In genomic region chr7:143007599-143008369, GRCm38 (mm10) we compare ENCODE assay signal across 8 mouse cellular contexts. TPM values are rescaled to one million over a fixed set of nuclear protein-coding genes. Genes with fewer than 3 reads are reported as not detected.
DNase-seq lines count a peak whose midpoint lies in the region; ATAC-seq lines count a peak whose summit lies in the region.

No protein-coding gene starts in this region.

- H3K9me3 ChIP-seq in forebrain, embryonic 11.5 days (ENCODE audit: control insufficient read depth, low read length), result no peaks in the 10 kb centered on the region
- no peaks in the 10 kb centered on the region for H3K9me3 ChIP-seq in heart, embryonic 16.5 days (replicated peaks; ENCODE audit: control insufficient read depth, low read length)
- no peaks in the 10 kb centered on the region for H3K9me3 ChIP-seq in liver, embryonic 15.5 days (replicated peaks)
- H3K9me3 ChIP-seq in neural tube, embryonic 12.5 days, result no peaks in the 10 kb centered on the region

- ATAC-seq in forebrain, embryonic 11.5 days (replicated peaks; ENCODE audit: low FRiP score), result peak; percentile 82
- ATAC-seq in heart, embryonic 16.5 days (replicated peaks; ENCODE audit: extremely low read depth, insufficient read depth, low FRiP score), result peak; percentile 75
- peak; percentile 41 for ATAC-seq in liver, embryonic 15.5 days (ENCODE audit: insufficient read depth)
- peak; percentile 72 for ATAC-seq in neural tube, embryonic 12.5 days (ENCODE audit: low FRiP score, low read depth)

- H3K27me3 ChIP-seq in forebrain, embryonic 11.5 days (ENCODE audit: control insufficient read depth, insufficient read depth, low read length), result no peaks in the 10 kb centered on the region
- no peaks in the 10 kb centered on the region for H3K27me3 ChIP-seq in heart, embryonic 16.5 days (ENCODE audit: control insufficient read depth, insufficient read depth, low read length)
- no peaks in the 10 kb centered on the region for H3K27me3 ChIP-seq in liver, embryonic 15.5 days
- no peaks in the 10 kb centered on the region for H3K27me3 ChIP-seq in neural tube, embryonic 12.5 days (replicated peaks)

- peak overlapping the region; percentile 0; the same call in 1 of the 2 replicates for H3K4me2 ChIP-seq in forebrain, embryonic 11.5 days (ENCODE audit: low read depth, low read length, severe bottlenecking)
- peak overlapping the region; percentile 6; the same call in 1 of the 2 replicates for H3K4me2 ChIP-seq in heart, embryonic 16.5 days (ENCODE audit: low read depth, low read length)
- peak overlapping the region; percentile 82 for H3K4me2 ChIP-seq in liver, embryonic 15.5 days
- no peak overlapping the region; the same call in 1 of the 2 replicates for H3K4me2 ChIP-seq in neural tube, embryonic 12.5 days (replicated peaks)

- peak; percentile 88 to 93 for DNase-seq in CD8-positive naive resting alpha-beta T cell, adult 2 months (ENCODE audit: low read depth in 2 of 2, low spot score in 2 of 2)
- peak; percentile 92 for DNase-seq in c-Kit-positive CD71-negative TER-119-negative erythroid progenitor cells, embryonic 14.5 days (ENCODE audit: low read depth)
- DNase-seq in forebrain, embryonic 11.5 days (ENCODE audit: low spot score), result peak; percentile 92
- DNase-seq in kidney, postnatal 36 days, result peak; percentile 94 to 98
- DNase-seq in telencephalon, adult 2 months (ENCODE audit: low read depth, low spot score), result peak; percentile 58

- H3K36me3 ChIP-seq in forebrain, embryonic 11.5 days (ENCODE audit: control insufficient read depth, insufficient read depth, low read length), result no peaks in the 10 kb centered on the region
- no peaks in the 10 kb centered on the region for H3K36me3 ChIP-seq in heart, embryonic 16.5 days (ENCODE audit: control insufficient read depth, insufficient read depth)
- peaks cover 38% of the 10 kb centered on the region for H3K36me3 ChIP-seq in liver, embryonic 15.5 days (replicated peaks)
- H3K36me3 ChIP-seq in neural tube, embryonic 12.5 days, result no peaks in the 10 kb centered on the region

- peak overlapping the region; percentile 12; the same call in 1 of the 2 replicates for H3K9ac ChIP-seq in forebrain, embryonic 11.5 days (ENCODE audit: low read length)
- peak overlapping the region; percentile 50 for H3K9ac ChIP-seq in heart, embryonic 16.5 days (ENCODE audit: low read length)
- H3K9ac ChIP-seq in liver, embryonic 15.5 days, result peak overlapping the region; percentile 89
- H3K9ac ChIP-seq in neural tube, embryonic 12.5 days, result no peak overlapping the region

- H3K27ac ChIP-seq in forebrain, embryonic 11.5 days (ENCODE audit: low read depth, low read length), result no peak overlapping the region
- H3K27ac ChIP-seq in heart, embryonic 16.5 days (ENCODE audit: low read length), result peak overlapping the region; percentile 88
- H3K27ac ChIP-seq in liver, embryonic 15.5 days (replicated peaks), result peak overlapping the region; percentile 99
- no peak overlapping the region for H3K27ac ChIP-seq in neural tube, embryonic 12.5 days

- WGBS in forebrain, embryonic 11.5 days, result 42% methylated on average over 17 of the region's 17 CpGs
- 36% methylated on average over 17 of the region's 17 CpGs for WGBS in heart, embryonic 16.5 days
- WGBS in liver, embryonic 15.5 days (ENCODE audit: insufficient replicate concordance), result 11% methylated on average over 17 of the region's 17 CpGs
- 40% methylated on average over 17 of the region's 17 CpGs for WGBS in neural tube, embryonic 12.5 days

- H3K4me1 ChIP-seq in forebrain, embryonic 11.5 days (replicated peaks; ENCODE audit: control insufficient read depth, insufficient read depth, low read length), result 0 out of 2 replicates have a peak, but pooled peaks cover 4% of the 10 kb centered on the region
- peaks cover 56% of the 10 kb centered on the region for H3K4me1 ChIP-seq in heart, embryonic 16.5 days (ENCODE audit: control insufficient read depth, insufficient read depth, low read length)
- peaks cover 74% of the 10 kb centered on the region for H3K4me1 ChIP-seq in liver, embryonic 15.5 days (replicated peaks)
- H3K4me1 ChIP-seq in neural tube, embryonic 12.5 days, result peaks cover 26% of the 10 kb centered on the region

- no peak overlapping the region for H3K4me3 ChIP-seq in forebrain, embryonic 11.5 days (ENCODE audit: low read depth, low read length)
- H3K4me3 ChIP-seq in heart, embryonic 16.5 days (ENCODE audit: low read length), result no peak overlapping the region
- H3K4me3 ChIP-seq in liver, embryonic 15.5 days (replicated peaks), result peak overlapping the region; percentile 70
- H3K4me3 ChIP-seq in neural tube, embryonic 12.5 days, result no peak overlapping the region

RNA-seq across cellular contexts. Expression of gene Tspan32, which starts 2.9 kb away (rescaled TPM):
- 4.2 and 5.3 TPM in 2 replicates for polyA plus RNA-seq in forebrain, embryonic 11.5 days (2014; fragmentation: Nextera tagmentation; extraction: Ambion mirVana)
- polyA plus RNA-seq in heart, embryonic 16.5 days (2015; fragmentation: Nextera tagmentation; extraction: Ambion mirVana), result 2.5 and 2.9 TPM in 2 replicates
- polyA plus RNA-seq in liver, embryonic 15.5 days (2015; fragmentation: Nextera tagmentation; extraction: Ambion mirVana), result 80.3 and 82.2 TPM in 2 replicates
- polyA plus RNA-seq in neural tube, embryonic 12.5 days (2016; fragmentation: Nextera tagmentation; extraction: Ambion mirVana), result 1.4 and 2.2 TPM in 2 replicates

RNA-seq across cellular contexts. Expression of gene Ascl2, which starts 38.7 kb away (rescaled TPM):
- 0.12 and 0.49 TPM in 2 replicates for polyA plus RNA-seq in forebrain, embryonic 11.5 days (2014; fragmentation: Nextera tagmentation; extraction: Ambion mirVana)
- 0.80 and 0.91 TPM in 2 replicates for polyA plus RNA-seq in heart, embryonic 16.5 days (2015; fragmentation: Nextera tagmentation; extraction: Ambion mirVana)
- 0.25 and 0.44 TPM in 2 replicates for polyA plus RNA-seq in liver, embryonic 15.5 days (2015; fragmentation: Nextera tagmentation; extraction: Ambion mirVana)
- polyA plus RNA-seq in neural tube, embryonic 12.5 days (2016; fragmentation: Nextera tagmentation; extraction: Ambion mirVana), result 0.15 and 0.66 TPM in 2 replicates

RNA-seq across cellular contexts. Expression of gene Cd81, which starts 44.8 kb away (rescaled TPM):
- 216 and 246 TPM in 2 replicates for polyA plus RNA-seq in forebrain, embryonic 11.5 days (2014; fragmentation: Nextera tagmentation; extraction: Ambion mirVana)
- 878 and 900 TPM in 2 replicates for polyA plus RNA-seq in heart, embryonic 16.5 days (2015; fragmentation: Nextera tagmentation; extraction: Ambion mirVana)
- 132 and 141 TPM in 2 replicates for polyA plus RNA-seq in liver, embryonic 15.5 days (2015; fragmentation: Nextera tagmentation; extraction: Ambion mirVana)
- 255 and 258 TPM in 2 replicates for polyA plus RNA-seq in neural tube, embryonic 12.5 days (2016; fragmentation: Nextera tagmentation; extraction: Ambion mirVana)

Comparison
In these comparisons a context has a peak if more than half of its experiments do, and no peak if none do; other contexts are left out.
1. H3K27ac ChIP-seq: peak in heart, embryonic 16.5 days (single experiment) and liver, embryonic 15.5 days (single experiment); none in forebrain, embryonic 11.5 days (single experiment) and neural tube, embryonic 12.5 days (single experiment).
2. RNA of gene Tspan32, which starts 2.9 kb away (polyA plus RNA-seq): 80.3 to 82.2 TPM in liver, embryonic 15.5 days; 4.2 to 5.3 TPM in forebrain, embryonic 11.5 days, 2.5 to 2.9 TPM in heart, embryonic 16.5 days and 1.4 to 2.2 TPM in neural tube, embryonic 12.5 days; every median in the first group is over 10 times any median in the second.
3. Peak in every context shown above with its lines, with median percentiles within 50 percentile points of each other: DNase-seq and ATAC-seq.